Mouse (Mus musculus) G1E (cell line): ENCODE results near the gene Shank3.

Experiments used
- CTCF ChIP-seq: IDR thresholded peaks from 2 replicates; pipeline ENCODE4 v1.5.1; 2012; ENCODE audit warnings: low read depth, low read length, inconsistent platforms, mixed read lengths
- GATA1 ChIP-seq: IDR thresholded peaks from 2 replicates; pipeline ENCODE4 v1.6.1; 2012; ENCODE audit warnings: borderline replicate concordance, low read length, inconsistent platforms, mixed read lengths
- GATA2 ChIP-seq: IDR thresholded peaks from 2 replicates; pipeline ENCODE4 v1.6.1; 2012; ENCODE audit warnings: low read depth, low read length, inconsistent platforms, borderline replicate concordance
- POLR2AphosphoS5 ChIP-seq: IDR thresholded peaks from 2 replicates; pipeline ENCODE4 v1.6.1; 2012; ENCODE audit warnings: low read depth, low read length, inconsistent platforms; ENCODE audit not compliant: insufficient replicate concordance
- TAL1 ChIP-seq: conservative IDR thresholded peaks from 2 replicates; pipeline ENCODE4 v1.6.1; 2012; ENCODE audit warnings: low read depth, low read length, inconsistent platforms, mixed read lengths

DNA sequence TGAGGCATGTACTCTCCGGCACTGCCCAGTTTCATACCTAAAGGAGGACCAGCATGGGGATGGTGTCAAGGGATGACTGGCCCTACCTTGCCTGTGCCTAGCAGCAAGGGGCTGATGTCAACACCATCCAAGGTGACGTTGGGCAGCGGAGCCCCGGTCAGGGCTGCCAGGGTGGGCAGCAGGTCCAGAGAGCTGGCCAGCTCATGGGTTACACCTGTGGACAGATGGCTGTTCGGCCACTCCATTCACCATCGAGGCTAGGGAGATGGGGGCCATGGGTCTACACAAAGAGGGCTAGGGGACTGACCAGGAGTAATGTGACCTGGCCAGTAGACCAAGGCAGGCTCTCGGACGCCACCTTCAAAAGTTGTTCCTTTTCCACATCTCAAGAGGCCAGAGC is 25.5 kb upstream of the Shank3 start:
- no peak for TF ChIP-seq CTCF
- TF ChIP-seq GATA1: no peak
- TF ChIP-seq TAL1: no peak
- TF ChIP-seq POLR2AphosphoS5: no peak
- TF ChIP-seq GATA2: no peak
